ENCODE assay signal across 19 mouse cellular contexts in genomic region chr1:193141118-193141517, GRCm38 (mm10). TPM values are rescaled to one million over a fixed set of nuclear protein-coding genes. Genes with fewer than 3 reads are reported as not detected.
DNase-seq lines count a peak whose midpoint lies in the region; ATAC-seq lines count a peak whose summit lies in the region.
"Had no signal": no experiment of that assay in that cellular context is flagged by ENCODE, and none has a peak within 500 bp of the region (broad histone marks: within the 10 kb centered on the region; RNA-seq: fewer than 3 reads in every experiment).

No protein-coding gene starts in this region.

- no peak overlapping the region for H3K9ac ChIP-seq in stomach, embryonic 15.5 days
- H3K9ac ChIP-seq: forebrain, embryonic 13.5 days; hindbrain, embryonic 15.5 days; liver, embryonic 12.5 days; lung, embryonic 15.5 days; midbrain, embryonic 12.5 days had no signal

- no peaks in the 10 kb centered on the region for H3K36me3 ChIP-seq in limb, embryonic 10.5 days
- no peaks in the 10 kb centered on the region for H3K36me3 ChIP-seq in stomach, embryonic 15.5 days
- H3K36me3 ChIP-seq in midbrain, embryonic 10.5 days, result no peaks in the 10 kb centered on the region
- H3K36me3 ChIP-seq: hindbrain, embryonic 15.5 days; liver, embryonic 12.5 days; lung, embryonic 15.5 days; midbrain, embryonic 12.5 days had no signal

- peak; percentile 64 to 85 for DNase-seq in urinary bladder, adult 18-20 months (ENCODE audit: low spot score in 2 of 2)
- no peak for DNase-seq in urinary bladder, postnatal 10 days (ENCODE audit: low spot score)
- DNase-seq in limb, embryonic 10.5 days (ENCODE audit: low spot score), result peak; percentile 38
- no peak for DNase-seq in left cerebral cortex, adult 11 months (ENCODE audit: low spot score)
- no peak for DNase-seq in midbrain, embryonic 10.5 days (ENCODE audit: low spot score)
- no peak for DNase-seq in c-Kit-positive CD71-positive TER-119-positive erythroid progenitor cells, embryonic 14.5 days (ENCODE audit: low spot score)
- DNase-seq: cerebellum, postnatal 10 days; kidney, postnatal 14 days; right cerebral cortex, postnatal 4 days; thymus, postnatal 25 days had no signal

- no peaks in the 10 kb centered on the region for H3K9me3 ChIP-seq in limb, embryonic 10.5 days (replicated peaks)
- no peaks in the 10 kb centered on the region for H3K9me3 ChIP-seq in stomach, embryonic 15.5 days
- no peaks in the 10 kb centered on the region for H3K9me3 ChIP-seq in midbrain, embryonic 10.5 days (replicated peaks)
- H3K9me3 ChIP-seq: forebrain, embryonic 13.5 days; hindbrain, embryonic 15.5 days; liver, embryonic 12.5 days; lung, embryonic 15.5 days; midbrain, embryonic 12.5 days had no signal

- peaks cover 17% of the 10 kb centered on the region; the same call in 1 of the 2 replicates for H3K4me1 ChIP-seq in limb, embryonic 10.5 days
- H3K4me1 ChIP-seq in stomach, embryonic 15.5 days, result no peaks in the 10 kb centered on the region; the same call in 1 of the 2 replicates
- H3K4me1 ChIP-seq in midbrain, embryonic 10.5 days, result no peaks in the 10 kb centered on the region
- H3K4me1 ChIP-seq: forebrain, embryonic 13.5 days; hindbrain, embryonic 15.5 days; liver, embryonic 12.5 days; lung, embryonic 15.5 days; midbrain, embryonic 12.5 days had no signal

- H3K27me3 ChIP-seq in limb, embryonic 10.5 days (ENCODE audit: low read depth, poor library complexity, severe bottlenecking), result 0 out of 2 replicates have a peak, but pooled peaks cover 6% of the 10 kb centered on the region
- H3K27me3 ChIP-seq in stomach, embryonic 15.5 days (replicated peaks), result no peaks in the 10 kb centered on the region
- H3K27me3 ChIP-seq in midbrain, embryonic 10.5 days (ENCODE audit: low read depth, poor library complexity, severe bottlenecking), result no peaks in the 10 kb centered on the region
- H3K27me3 ChIP-seq: hindbrain, embryonic 15.5 days; lung, embryonic 15.5 days had no signal

- no peak overlapping the region for H3K4me2 ChIP-seq in stomach, embryonic 15.5 days
- H3K4me2 ChIP-seq: forebrain, embryonic 13.5 days; heart, embryonic 11.5 days; hindbrain, embryonic 15.5 days; liver, embryonic 12.5 days; lung, embryonic 15.5 days; midbrain, embryonic 12.5 days had no signal

- H3K27ac ChIP-seq in limb, embryonic 10.5 days, result peak overlapping the region; percentile 3; the same call in 1 of the 2 replicates
- peak overlapping the region; percentile 74 for H3K27ac ChIP-seq in stomach, embryonic 15.5 days
- H3K27ac ChIP-seq in midbrain, embryonic 10.5 days (replicated peaks), result no peak overlapping the region
- H3K27ac ChIP-seq: forebrain, embryonic 13.5 days; hindbrain, embryonic 15.5 days; liver, embryonic 12.5 days; lung, embryonic 15.5 days; macrophage; midbrain, embryonic 12.5 days had no signal

- 74% methylated on average over 7 of the region's 7 CpGs for WGBS in limb, embryonic 10.5 days
- 69% methylated on average over 7 of the region's 7 CpGs for WGBS in stomach, embryonic 15.5 days
- WGBS in midbrain, embryonic 10.5 days, result 84% methylated on average over 7 of the region's 7 CpGs

- ATAC-seq in stomach, embryonic 15.5 days (ENCODE audit: insufficient read depth, low FRiP score, low read depth), result no peak
- ATAC-seq: forebrain, embryonic 13.5 days; intestine, postnatal 0 days; liver, embryonic 12.5 days had no signal

- no peak overlapping the region for H3K4me3 ChIP-seq in limb, embryonic 10.5 days
- no peak overlapping the region for H3K4me3 ChIP-seq in stomach, embryonic 15.5 days (replicated peaks)
- H3K4me3 ChIP-seq in midbrain, embryonic 10.5 days, result no peak overlapping the region
- H3K4me3 ChIP-seq: forebrain, embryonic 13.5 days; hindbrain, embryonic 15.5 days; liver, embryonic 12.5 days; lung, embryonic 15.5 days; midbrain, embryonic 12.5 days had no signal

RNA-seq across cellular contexts. Expression of gene Diexf, which starts 11.0 kb away (rescaled TPM):
- 10.1 and 11.5 TPM in 2 replicates for polyA plus RNA-seq in limb, embryonic 10.5 days (2016; fragmentation: Nextera tagmentation; extraction: Ambion mirVana)
- 6.8 and 8.5 TPM in 2 replicates for polyA plus RNA-seq in stomach, embryonic 15.5 days (2015; fragmentation: Nextera tagmentation; extraction: Ambion mirVana)
- polyA plus RNA-seq in midbrain, embryonic 10.5 days (2016; fragmentation: Nextera tagmentation; extraction: Ambion mirVana), result 8.4 and 8.8 TPM in 2 replicates

RNA-seq across cellular contexts. Expression of gene Irf6, which starts 11.8 kb away (rescaled TPM):
- polyA plus RNA-seq in limb, embryonic 10.5 days (2016; fragmentation: Nextera tagmentation; extraction: Ambion mirVana), result 8.0 and 8.9 TPM in 2 replicates
- polyA plus RNA-seq in stomach, embryonic 15.5 days (2015; fragmentation: Nextera tagmentation; extraction: Ambion mirVana), result 56.3 and 56.6 TPM in 2 replicates
- polyA plus RNA-seq in midbrain, embryonic 10.5 days (2016; fragmentation: Nextera tagmentation; extraction: Ambion mirVana), result 2.3 and 2.6 TPM in 2 replicates
- polyA plus RNA-seq: macrophage had no signal

RNA-seq across cellular contexts. Expression of gene A130010J15Rik, which starts 26.7 kb away (rescaled TPM):
- polyA plus RNA-seq in limb, embryonic 10.5 days (2016; fragmentation: Nextera tagmentation; extraction: Ambion mirVana), result 16.7 and 18.4 TPM in 2 replicates
- polyA plus RNA-seq in stomach, embryonic 15.5 days (2015; fragmentation: Nextera tagmentation; extraction: Ambion mirVana), result 14.6 and 16.3 TPM in 2 replicates
- polyA plus RNA-seq in midbrain, embryonic 10.5 days (2016; fragmentation: Nextera tagmentation; extraction: Ambion mirVana), result 16.7 and 16.9 TPM in 2 replicates

Comparison
In these comparisons a context has a peak if more than half of its experiments do, and no peak if none do; other contexts are left out.
1. DNase-seq: peak in urinary bladder, adult 18-20 months (2 of 2) and limb, embryonic 10.5 days (single experiment); none in urinary bladder, postnatal 10 days (single experiment), left cerebral cortex, adult 11 months (single experiment), midbrain, embryonic 10.5 days (single experiment) and c-Kit-positive CD71-positive TER-119-positive erythroid progenitor cells, embryonic 14.5 days (single experiment).